Mouse (Mus musculus) left cerebral cortex, postnatal 4 days (tissue): Measurements from ENCODE around the gene Pde6g. TPM values are rescaled to one million over a fixed set of nuclear protein-coding genes. Genes with fewer than 3 reads are reported as not detected.

Experiments used
- DNase-seq: peaks from one replicate; pipeline ENCODE4 v3.0.0-alpha.2; 2022
- intact Hi-C: fragments of 180-260 bp; cut with DNase I; formaldehyde crosslinking; loops from one replicate; pipeline ENCODE4 v1.15.1; 2025
- total RNA-seq, 2 experiments: library from RNA; stranded (reverse); gene quantifications; 2 replicates each; pipeline ENCODE4 v1.2.3; 2021

The Pde6g gene
- total RNA-seq, 2 experiments from 2014 or later = 0.22 to 0.32 TPM

DNA sequence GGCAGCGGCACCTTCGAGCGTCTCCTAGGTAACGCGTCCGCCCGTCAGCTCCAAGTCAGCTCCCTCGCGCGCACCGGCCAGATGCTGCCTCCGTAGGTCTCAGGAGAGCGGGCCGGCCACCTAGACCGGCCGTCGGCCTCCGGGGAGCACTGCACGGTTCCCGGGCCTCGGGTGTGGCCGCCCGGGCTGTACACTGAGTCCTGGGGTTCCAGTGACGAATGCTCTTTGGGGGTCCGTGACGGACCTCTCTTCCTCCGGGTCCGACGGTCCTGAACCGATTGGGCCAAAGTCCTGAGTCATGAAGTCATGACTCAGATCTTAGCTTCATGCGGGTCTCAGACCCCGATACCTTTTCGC, 14.4 kb upstream of the Pde6g start:
- intact Hi-C loops = no loop called here

DNA sequence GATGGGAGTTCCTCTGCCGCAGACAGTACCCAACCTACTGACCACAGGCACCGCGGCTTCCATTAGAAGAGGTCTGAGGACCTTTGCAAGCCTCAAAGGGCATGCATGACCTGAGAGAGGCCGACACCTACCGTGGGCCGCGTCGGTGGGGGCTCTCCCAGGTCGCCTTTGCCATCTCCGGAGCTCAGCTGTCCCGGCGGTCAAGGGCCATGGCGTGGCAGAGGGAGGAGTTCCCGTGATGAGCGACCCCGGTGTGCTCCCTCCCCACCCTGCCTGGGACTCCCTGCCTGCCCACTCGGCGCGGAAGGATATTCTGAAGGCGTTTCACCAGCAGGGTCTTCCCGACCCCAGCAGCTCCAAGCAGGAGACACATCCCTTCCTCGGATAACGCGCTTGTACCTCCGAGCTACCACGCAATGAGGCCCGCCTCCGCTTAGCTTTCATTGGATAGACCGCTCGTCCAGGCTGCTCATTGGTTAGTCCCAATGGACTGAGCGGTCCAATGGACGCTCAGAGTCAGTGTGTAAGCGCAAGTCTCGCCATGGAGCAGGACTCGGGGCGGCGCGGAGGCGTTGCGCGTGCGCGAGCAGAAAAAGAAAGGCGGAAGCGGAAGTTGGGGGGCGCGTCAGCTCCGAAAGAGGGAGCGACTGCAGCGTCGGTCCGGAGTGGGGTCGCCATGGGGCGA, 13.9 kb upstream of the Pde6g start, which contains the start of gene Arl16:
Gene Arl16 (minus strand): TSS at position 557 of the 685 bp plus-strand sequence.
- intact Hi-C loops = no loop called here
- DNase-seq = peak; percentile 96

More for the DNA sequence above, 14.4 kb upstream of the Pde6g start:
- no peak for DNase-seq

DNA sequence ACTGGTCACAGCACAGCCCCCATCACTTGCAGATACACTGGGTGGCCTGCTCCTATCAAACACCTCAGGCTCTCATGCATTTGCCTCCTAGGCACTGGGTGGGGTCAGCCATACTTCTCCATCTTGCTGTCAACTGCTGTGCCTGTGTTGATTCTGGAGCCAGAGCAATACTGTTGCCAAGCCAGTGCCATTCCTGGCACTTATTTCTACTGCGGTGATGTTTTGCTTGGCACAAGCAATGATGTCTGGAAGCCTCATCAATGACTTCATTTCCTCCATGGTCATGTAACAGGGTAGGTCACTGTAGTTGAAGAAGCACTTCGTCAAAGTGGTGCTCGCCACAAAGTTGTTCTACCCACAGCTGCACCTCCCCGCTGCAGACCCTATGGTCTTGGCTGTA, 12.2 kb upstream of the Pde6g start:
- intact Hi-C loops = no loop called here
- DNase-seq = no peak

DNA sequence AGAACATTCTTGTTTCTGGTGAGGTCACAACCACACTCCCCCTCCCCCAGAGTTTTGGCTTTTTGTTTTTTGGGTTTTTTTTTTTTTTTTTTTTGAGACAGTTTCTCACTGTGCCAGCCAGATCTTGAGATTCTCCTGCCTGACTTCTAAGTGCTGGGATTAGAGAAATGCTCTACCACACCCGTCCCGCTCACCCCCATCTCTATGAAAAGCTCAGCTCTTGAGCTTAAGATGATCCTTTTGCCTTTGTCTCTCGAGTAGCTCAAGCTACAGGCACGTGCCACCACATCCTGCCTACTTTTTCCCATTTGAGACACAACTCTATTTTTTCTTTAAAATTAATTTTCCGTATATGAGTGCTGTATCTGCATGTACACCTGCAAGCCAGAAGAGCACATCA, 11.1 kb upstream of the Pde6g start:
- intact Hi-C loops = no loop called here
- DNase-seq = no peak

DNA sequence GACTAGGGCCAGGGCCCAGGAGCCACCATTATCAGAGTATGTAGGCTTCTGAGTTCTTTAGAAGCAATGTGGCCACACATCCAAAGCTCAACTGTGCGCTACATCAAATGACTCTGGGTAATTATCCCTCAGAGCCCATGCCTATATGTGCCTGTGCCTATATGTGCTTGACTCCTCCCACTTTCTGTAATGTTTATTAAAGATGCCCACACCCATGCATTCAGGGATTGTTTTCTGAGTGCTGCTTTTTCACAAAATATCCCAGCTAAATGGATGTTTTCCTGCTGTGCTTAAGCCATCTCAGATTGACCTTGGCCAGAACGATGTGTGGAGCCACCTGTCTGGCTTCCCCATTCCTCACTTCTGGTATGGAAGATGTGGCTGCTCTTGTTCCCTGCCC, 10.2 kb upstream of the Pde6g start:
- intact Hi-C loops = no loop called here
- DNase-seq = no peak

DNA sequence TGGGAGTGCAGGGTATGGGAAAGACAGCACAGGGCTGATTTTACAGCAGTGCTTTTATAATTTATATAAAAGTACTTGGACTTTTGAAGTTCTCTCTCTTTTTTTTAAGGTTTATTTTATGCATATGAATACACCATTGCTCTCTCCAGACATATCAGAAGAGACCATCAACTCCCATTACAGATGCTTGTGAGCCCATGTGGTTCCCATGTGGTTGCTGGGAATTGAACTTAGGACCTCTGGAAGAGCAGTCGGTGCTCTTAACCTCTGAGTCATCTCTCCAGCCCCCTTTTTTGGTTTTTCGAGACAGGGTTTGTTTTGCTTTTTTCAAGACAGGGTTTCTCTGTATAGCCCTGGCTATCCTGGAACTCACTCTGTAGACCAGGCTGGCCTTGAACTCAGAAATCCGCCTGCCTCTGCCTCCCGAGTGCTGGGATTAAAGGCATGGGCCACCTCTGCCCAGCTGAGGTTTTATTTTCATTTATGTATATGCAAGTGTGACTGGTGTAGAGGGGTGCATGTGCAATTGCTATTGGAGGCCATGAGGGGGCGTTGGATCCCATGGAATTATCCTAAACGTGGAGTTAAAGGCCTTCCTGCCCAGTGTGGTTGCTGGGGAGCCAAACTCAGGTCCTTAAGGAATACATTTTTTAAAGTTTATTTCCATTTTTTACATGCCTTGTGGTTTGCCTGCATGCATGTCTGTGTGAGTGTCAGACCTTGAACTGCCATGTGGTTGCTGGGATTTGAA, 5.7 kb upstream of the Pde6g start:
- intact Hi-C loops = no loop called here
- DNase-seq = no peak

DNA sequence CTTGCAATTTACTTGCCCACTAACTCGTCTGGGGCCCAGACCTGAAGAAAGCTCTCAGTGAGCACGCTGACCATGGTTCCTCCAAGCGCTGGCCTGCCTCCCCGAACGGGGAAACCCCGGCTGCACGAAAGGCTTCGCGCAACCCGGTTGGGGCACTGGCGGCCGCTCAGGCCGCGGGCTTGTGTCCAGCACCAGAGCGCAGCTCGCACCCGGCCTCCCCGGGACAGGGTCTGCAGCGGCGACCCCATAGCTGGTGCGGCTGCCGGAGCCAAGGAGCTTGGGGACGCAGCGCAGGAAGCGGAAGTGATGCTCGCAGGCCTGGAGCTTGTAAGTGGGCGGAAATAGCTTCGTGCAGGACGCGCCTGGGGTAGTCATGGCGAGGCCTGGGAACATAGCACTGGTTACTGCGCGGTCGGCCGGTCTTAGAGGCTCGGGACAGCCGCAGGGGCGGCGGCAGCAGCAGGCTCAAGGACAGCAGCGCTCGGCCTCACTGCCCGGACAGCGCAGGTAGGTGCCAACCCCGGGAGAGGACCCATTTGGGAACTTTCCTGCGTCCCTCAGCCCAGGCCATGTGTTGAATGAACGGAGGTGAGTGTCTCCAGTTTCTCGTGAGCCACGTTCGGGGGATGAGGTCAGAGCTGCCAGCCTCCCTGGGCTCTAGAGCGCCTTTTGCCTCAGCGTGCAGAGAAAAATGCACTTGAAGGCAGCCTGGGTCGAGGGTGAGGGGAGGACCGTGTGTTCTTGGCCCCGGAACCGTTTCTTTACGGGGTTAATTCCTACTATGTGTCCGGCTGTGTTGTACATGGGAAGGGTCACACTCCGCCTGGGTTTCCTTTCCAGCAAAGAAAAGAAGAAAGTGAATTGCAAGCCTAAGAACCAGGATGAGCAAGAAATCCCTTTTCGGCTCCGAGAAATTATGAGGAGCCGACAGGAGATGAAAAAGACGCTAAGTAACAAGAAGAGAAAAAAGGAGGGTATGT, 4.8 kb upstream of the Pde6g start, which contains the start of the genes Oxld1 and Ccdc137:
Gene Oxld1 (minus strand): TSS at position 297 of the 980 bp plus-strand sequence.
Gene Ccdc137 (plus strand): TSS at position 344 of the 980 bp plus-strand sequence.
- peak; percentile 73 for DNase-seq
- intact Hi-C loops = no loop called here

DNA sequence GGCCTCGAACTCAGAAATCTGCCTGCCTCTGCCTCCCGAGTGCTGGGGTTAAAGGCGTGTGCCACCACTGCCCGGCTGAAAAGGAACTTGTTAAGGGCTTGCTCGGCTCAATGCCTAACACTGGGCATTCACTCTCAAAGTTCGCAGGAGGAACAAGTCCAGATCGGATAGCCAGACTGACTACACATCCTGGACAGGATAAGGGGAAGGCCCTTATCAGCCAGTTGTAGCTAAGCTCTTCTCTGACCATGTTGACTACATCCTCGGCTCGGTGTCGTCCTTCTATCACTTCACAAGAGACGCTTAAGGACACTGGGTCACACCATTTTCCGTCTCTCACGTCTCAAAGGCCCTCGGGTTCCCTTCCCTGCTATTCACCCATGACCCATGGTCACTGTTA, 4.1 kb upstream of the Pde6g start:
- intact Hi-C loops = no loop called here
- DNase-seq = no peak

DNA sequence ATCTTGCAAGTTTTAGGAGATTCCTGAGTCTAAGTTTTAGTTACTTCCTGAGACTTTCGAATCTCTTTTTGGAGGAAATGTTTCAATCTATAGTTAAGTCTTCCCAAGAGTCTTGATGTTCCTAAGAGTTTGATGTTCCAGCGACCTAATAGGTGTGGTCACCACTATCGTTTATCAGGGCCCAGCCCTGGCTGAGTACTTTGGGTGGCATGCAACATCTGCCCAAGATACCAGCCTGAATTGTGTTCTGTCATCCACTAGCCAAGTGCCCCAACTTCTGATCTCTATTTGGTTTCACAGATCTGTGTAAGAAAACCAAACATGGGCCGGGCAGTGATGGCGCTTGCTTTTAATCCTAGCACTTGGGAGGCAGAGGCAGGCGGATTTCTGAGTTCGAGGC, 2.1 kb upstream of the Pde6g start:
- intact Hi-C loops = no loop called here
- DNase-seq = no peak

DNA sequence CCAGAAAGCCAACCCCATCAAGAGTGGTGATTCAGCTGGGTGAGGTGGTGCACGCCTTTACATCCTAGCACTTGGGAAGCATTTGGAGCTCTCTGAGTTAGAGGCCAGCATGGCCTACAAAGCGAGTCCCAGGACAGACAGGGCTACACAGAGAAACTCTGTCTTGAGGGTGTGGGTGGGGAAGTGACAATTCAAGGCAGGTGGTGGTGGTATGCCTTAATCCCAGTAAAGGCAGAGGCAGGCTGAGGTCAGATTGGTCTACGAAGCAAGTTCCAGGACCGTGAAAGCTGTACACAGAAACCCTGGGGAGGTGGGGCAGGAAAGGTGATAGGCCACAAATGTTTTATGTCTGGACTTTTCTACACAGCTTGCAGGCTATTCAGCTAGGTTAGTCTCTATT, 1.7 kb upstream of the Pde6g start:
- no peak for DNase-seq
- intact Hi-C loops = no loop called here

DNA sequence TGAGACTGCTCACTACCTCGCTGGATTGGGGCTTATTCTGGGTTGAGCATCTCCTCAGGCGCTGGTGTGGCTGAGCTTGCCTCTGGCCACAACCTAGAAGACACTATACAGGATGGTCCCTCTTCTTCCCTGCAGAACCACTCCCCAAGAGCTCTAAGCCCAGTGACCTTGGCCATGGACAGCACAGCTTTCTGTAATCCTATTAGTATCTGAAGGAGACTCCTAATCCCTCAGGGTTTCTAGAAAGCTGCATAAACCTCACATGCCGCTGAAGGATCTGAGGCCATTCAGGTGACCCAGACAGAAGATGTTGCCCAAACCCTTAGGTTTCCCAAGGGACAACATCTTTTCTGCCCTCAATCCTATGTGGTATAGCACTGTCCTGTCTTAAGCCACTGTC, 1.1 kb downstream of the Pde6g start:
- intact Hi-C loops = no loop called here
- DNase-seq = no peak

DNA sequence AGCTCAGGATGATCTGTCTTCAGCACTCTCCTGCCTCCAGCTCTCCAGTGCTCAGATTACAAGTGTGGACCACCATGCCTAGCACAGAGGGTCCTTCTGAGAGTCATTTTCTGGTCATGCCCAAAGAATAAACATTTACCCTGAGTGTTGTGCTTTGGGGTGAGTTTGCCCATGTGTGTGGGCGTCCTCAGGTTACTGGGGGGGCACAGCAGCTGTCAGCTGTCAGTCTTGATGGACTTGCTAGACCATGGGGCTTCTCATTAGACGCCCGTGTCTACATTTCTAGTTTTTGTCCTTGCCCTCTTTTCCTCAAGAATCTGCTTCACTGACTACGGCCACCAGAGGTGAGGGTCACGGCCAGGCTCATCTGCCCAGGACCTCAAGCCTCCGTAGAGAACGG, 6.1 kb downstream of the Pde6g start:
- intact Hi-C loops = no loop called here
- DNase-seq = no peak

DNA sequence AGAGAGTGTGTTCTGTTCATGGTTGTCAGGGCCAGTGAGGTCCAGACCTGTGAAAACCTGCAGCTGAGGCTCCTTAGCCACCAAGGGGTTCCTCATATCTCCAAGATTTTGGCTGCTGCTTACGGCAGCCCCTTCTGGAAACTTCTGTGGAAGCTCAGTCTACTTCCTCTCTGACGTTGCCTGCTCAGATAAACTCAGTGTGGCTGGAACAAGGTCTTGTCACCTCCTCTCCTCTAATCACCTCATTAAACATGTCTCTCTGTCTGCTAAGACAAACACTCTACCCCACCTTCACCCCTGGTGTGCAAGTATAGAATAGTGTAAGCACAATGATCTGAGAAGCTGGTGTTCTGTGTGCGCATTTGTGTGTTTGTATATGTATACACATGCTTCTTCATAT, 7.8 kb downstream of the Pde6g start:
- intact Hi-C loops = no loop called here
- DNase-seq = no peak

DNA sequence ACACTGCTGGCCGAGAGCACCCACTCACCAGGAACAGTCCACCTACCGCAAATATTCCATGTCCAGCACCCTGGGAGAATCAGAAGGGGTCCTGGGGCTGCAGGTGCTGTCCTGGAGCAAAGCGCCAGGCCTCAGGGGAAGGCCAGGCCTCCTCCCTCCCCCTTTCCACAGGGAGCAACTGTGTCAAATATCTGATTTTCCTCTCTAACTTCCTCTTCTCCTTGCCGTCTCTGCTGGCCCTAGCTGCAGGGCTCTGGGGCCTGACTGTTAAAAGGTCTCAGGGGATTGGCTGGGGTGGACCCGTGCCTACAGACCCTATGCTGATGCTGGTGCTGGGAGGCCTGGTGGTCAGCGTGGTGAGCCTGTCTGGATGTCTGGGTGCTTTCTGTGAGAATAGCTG, 9.2 kb downstream of the Pde6g start:
- no peak for DNase-seq

DNA sequence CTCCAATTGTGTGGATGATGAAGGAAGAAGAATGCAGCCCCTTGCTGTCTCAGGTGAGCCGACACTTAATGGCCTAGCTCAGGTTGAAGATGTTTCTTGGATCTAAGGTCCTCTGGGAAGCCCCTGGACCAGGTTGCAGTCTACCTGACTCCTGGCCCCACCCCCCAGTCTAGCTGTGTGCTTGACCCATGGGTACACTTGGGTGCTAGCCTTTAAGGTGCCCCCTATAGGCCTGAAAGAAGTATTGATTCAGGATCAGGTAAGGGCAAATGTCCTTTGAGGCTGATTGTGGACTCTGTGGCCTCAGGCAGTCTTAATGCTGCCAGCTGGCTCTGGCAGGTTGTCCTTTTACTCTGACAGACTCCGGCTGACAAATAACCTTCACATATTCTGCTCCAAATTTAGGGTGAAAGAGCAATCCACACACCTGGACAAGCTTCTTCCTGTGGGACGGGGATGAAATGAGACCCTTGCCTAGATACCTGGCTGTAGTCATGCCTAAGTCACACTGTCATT, 10.5 kb downstream of the Pde6g start:
- intact Hi-C loops = no loop called here
- DNase-seq = no peak

More for the DNA sequence above, 9.2 kb downstream of the Pde6g start:
- intact Hi-C loops = no loop called here

DNA sequence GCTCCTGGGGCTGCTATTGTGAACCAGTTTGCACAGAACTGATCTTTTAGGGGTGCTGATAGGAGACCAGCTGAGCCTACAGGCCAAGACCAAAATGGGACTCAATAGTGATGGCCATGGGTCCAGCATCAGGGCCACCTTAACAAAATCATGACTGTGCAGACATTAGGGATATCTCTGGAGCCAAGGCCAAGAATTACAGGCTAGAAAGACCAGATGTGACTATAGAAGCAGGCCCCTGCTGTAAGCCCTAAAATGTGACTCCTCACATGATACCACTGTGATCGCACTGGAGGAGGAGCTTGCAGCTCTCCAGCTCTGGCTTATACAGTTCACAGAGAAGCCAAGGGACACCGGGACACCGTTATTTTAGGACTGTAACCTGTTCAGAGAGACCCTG, 11.0 kb downstream of the Pde6g start, which contains the start of gene Tspan10:
Gene Tspan10 (plus strand): TSS at position 301 of the 400 bp plus-strand sequence.
- intact Hi-C loops = no loop called here
- DNase-seq = no peak

DNA sequence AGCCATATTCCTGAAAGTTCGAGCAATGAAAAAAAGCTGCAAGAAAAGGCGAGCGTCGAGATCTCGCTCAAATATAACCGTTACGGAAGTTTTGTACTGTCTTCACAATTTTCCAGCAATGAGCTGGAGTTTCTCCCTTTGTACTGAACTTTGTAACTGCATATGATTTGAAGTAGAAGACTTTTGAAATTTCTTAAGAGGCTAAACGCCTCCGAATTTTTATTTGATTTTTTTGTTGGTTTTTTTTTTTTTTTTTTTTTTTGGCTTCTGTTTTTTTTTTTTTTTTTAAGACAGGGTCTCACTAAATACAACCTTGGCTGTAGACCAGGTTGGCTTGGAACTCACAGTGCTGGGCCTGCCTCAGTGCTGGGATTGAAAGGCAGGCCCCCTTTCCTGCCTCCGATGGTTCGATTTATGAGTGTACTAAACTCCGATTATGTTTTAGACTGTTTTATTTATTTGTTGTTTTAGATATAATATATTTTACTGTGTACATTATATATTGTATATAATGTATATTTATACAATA, 15.4 kb downstream of the Pde6g start:
- DNase-seq = no peak
- intact Hi-C loops = loop anchor here (5.0 kb wide), 1 partner anchor 36 kb away; no protein-coding TSS in a partner anchor

DNA sequence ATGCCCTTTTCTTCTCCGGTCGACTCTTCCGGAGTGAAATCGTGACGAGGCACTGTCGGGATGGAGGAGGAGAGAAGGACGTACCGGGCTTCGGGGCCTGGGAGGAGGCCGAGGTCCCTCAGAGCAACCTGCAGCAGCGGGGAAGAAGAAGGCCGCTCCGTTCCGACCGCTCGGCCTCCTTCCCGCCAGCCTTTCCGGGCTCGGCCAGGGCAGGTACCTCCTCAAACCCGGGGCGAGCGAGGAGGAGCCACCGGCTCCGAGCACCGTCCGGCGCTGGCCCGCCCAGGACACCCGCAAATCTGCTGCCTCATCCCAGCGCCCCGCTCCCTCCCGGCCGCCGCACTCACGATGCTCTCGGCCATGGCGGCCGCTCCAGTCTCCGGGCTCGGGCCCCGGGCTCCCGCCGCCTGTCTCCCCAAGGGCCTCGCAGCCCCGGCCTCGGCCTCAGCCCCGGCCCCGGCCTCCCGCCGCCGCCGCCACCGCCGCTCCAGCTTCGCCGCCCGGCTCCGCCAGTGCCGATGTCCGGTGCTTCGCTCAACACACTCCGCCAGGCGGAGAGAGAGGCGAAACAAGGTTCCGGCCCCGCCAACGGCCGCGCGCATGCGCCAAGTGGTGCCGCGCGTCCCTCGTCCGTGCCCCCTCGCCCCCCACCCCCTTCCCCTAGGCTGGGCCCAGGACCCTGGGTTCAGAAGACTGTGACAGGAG, 16.0 kb downstream of the Pde6g start, which contains the start of gene Nploc4:
Gene Nploc4 (minus strand): TSS at position 557 of the 705 bp plus-strand sequence.
- peak; percentile 91 for DNase-seq
- intact Hi-C loops = loop anchor here (5.0 kb wide), 1 partner anchor 35 kb away; no protein-coding TSS in a partner anchor

DNA sequence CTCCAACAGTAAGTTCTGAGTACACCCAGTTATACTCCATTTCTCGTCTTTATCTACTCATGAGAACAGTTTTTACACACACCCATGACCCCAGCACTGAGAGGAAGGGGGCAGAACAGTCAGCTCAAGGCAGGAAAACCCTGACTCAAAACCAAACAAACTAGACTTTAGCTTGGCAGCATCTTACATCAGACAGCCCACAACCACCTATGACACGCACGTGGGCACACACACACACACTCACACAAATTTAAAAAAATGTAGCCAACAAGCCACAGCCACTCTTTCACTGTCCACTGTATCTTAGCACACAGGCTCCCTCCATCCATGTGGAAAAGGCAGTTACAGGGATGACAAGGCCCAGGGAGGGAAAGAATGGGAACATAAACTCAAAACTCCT, 26.6 kb downstream of the Pde6g start:
- DNase-seq = no peak
- intact Hi-C loops = no loop called here
